Mouse (Mus musculus) fat pad, adult 2 months (tissue): Measurements from ENCODE around the gene Impg1.

Experiments used
- DNase-seq: peaks from one replicate; pipeline ENCODE4 v3.0.0-alpha.2; 2011; ENCODE audit warnings: low read depth, low spot score; ENCODE audit errors: extremely low read depth

Gene Impg1

DNA sequence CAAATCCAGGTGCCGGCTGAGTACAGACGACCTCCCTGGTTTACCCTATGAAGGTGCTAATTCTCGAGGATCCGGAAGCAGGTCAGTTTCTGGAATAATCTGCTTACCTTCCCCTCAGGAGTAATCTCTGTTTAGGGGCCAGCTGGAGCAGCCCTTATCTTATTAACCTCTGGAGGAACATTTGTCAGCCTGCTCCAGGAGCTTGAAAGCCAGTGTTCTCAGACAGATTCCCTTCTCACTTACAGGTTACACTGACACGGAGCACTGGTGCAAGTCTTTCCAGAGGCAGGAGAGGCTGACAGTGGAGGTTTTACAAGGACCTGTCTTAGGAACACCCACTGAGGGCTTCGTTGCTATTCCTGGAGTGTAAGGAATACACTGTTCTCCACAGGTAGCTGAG, at the start of gene Impg1:
Gene Impg1, minus strand, starts transcription at position 101 of the 400 bp plus-strand sequence.
- no peak for DNase-seq

DNA sequence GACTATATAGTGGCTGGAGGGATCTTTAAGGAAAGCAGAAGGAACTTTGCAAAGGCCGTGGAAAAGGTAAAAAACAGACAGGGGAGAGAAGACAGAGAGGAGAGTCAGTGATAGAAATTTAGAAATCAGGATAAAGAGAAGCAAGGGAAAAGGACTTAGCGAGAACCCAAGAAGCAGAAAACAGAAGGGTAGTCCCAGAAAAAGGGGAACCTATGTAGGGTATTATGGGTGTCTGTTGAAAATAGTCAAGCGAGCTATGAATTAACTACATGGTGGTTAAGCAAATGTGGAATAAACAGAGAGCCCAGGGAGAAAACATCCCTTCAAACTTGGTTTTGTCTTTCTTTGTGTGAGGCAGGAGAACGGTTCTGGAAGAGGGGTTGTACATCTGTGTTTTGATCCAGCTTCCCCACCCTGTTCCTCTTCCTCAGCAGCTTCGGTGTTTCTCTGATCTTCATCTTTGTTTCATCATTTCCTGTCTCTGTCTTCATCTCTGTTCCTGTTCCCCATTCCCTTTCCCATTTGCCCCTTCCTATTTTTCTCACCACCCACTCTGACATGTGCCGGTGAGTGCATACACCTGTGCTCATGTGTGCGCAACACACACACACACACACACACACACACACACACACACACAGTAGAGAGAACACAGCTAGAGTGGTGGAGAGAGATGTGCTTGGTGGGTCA, 44.3 kb upstream of the Impg1 start:
- no peak for DNase-seq

DNA sequence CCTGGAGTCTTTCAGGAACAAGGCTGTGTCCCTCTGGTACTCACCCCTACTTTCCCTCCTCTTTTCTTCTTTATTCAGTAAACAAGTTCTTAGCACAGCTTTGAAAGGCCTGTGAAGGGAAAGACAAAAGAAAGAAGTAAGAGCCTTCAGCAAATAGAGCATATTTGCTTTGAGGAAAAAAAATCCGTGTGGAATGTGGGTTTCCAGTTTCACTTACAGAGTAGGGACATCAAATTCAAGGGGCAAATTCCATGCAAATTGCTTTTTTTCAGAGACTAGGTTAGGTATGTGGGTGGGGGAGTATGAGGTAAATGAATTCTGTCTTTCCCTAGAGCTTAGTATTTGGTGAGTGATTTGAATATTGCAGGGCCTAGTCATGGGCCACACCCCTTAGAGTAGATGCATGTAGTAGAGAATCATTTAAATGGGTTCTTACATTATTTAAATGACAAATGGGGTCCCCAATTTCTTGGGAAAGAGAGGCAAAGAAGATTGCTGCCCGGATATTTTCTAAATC, 39.3 kb upstream of the Impg1 start:
- no peak for DNase-seq

DNA sequence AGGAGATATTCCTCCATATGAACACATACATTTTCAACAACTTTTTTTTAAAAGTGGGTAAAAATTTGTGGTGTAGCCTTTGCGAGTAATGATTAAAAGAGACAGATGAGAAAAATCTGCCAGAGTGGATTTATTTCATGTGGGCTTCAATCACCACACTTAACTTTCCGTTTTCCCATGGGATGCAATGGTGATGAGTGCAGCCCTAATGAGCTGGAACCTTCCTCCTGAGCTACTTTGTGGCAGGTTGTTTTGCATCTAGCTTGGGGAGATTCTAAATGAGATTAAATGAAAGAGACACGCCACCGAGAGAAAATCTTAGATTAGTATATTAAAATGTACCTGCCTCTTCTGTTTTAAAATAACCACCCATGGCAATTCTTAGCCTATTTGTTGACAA, 26.3 kb upstream of the Impg1 start:
- no peak for DNase-seq

DNA sequence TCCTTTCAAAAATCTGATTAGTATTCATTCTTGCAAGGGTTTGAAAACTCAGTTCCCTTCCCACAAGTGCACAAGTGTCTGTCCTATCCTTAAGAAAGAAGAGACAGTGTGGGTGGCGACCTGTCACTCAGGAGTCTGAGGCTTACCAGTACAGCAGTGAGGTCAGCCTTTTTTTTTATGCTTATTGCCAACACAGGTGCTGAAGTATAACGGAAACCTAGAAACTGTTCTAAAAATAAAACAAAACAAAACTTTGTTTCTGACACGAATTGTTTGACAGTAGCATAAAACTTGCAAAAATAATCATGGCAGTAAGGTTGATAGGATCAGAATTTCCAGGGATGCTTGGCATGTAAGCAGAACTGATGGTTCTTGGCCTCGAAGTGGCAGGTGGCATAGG, 4.9 kb downstream of the Impg1 start:
- no peak for DNase-seq

DNA sequence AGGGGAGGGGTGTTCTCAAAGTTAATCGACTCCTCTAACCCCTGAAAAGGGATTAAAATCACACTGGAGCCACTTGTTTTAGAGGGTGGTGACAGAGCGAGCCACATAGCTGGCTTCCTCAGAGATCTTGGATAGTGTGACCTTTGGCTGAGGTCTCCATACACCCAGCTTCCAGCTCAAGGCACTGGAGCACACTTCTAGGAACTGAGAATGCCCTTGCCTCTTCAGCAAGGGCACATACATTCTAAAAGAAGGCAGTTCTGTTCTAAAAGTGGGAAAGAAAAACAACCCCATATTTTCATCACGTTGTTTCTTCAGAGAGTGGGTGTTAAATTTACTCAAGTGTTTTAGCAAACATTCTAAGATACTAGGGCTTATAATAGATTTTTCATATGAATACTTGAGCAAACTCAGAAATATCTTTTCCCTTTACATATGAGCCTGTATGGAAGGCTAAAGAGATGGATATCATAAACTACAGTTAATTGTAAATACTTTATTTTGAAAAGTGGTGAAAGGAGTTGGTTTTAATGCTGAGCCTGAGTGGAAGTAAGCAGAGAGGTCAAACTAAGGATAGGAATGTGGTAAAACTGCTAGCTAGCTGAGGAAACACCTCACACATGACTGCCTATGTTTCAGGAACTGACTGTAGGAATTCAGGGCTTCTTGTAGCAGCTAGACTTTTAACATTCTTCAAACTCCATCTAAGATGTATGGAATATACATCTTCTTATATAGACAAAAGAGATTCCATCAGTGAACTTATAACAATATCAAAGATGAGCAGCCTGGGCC, 14.6 kb downstream of the Impg1 start:
- no peak for DNase-seq

DNA sequence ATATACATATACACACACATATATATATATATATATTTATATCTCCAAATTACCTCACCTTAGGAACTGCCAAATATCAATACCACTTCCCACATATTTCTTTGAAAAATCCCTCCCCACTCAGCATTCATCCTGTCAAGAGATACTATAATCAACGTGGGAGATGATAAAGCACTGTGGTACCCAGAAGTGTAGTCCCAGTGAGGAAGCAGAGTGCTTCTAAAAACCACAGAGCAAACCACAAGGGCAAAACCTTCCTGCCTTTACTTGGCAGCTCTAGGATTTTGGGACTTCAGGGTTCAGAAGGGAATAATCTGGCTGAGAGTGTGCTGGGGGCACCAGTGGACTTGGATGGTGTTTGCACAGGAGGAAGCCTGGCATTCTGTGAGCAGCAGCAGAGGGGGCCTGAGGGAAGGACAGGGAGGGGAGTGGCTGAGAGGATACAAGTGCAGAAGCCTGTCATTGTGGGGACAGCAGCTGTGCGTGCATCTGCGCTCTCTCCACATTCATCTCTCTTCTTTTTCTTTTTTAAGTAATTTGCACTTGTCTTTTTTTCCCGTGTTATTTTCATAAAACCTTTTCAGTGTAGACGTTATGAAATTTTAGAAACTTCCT, 24.1 kb downstream of the Impg1 start:
- DNase-seq: no peak

DNA sequence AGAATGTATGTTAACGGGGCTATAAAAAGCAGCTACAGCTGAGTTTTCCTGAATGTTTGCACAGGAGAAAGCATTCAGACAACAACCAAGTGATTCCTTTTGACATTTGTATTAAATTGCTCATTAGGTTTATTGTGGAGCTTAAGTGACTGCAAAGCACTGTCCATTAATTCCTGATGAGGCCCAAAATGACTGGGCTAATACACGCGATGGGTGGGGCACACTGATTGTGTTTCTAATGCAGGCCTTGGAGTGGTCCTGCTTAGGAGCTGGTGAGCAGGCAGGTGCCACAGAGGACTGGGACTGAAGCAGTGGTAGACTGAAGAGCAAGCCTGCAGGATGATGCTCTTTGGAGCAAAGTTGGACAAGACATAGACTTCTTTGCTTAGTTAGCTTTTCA, 73.9 kb downstream of the Impg1 start:
- no peak for DNase-seq

DNA sequence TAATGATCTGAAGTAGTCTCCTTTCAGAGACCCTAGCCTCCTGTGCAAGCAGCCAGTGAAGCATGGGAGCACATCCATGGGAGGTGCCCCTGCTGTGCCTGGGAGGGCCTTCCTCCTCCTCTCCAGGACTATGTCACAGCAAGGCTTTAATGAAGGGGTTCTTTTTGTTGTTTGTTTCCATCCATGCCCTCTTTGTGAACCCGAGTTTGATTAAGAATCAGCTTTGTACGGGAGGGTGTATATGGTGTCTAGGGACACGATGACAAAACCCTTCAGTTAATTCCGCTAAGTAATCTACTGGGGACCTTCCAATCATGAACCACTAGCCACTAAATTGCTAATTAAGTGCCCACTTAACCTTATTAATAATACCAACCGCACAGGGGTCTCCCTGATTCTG, 74.3 kb downstream of the Impg1 start:
- DNase-seq: no peak

DNA sequence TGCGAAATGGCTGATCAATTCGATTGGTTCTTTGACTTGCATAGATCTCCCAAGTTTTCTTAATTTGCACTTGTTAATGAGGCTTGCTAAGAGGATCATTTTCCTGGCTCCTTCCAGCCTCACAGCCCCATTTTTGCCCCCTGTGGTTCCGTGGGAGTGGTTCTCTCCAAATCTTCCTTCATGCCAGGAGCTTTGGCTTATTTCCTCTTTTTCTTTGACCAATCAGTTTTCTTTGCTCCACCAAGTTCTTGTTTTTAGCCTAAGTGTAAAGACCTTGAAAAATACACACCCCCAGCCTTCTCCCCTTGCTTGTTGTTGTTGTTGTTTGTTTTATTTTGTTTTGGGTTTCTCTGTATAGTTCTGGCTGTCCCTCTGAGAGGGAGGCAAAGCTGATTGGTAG, 77.4 kb downstream of the Impg1 start:
- DNase-seq: no peak

DNA sequence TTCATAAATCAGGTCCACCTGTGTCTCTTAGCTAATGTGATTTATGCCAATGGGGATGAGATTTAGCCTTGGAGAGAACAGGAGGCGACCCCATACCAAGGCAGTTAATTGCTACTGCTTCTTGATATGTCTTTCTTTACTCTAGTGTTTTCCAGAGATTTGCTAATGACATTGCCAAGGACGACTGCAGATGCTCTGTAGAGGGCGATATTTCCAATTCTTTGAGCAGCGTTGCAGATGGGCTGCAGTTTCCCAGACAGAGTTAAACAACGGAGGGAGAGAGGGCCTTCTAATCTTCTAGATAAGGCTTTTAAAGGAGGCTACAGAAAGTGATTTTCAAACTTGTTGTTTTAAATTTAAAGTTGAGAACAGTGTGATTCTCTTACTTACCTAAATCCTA, 78.8 kb downstream of the Impg1 start:
- no peak for DNase-seq

DNA sequence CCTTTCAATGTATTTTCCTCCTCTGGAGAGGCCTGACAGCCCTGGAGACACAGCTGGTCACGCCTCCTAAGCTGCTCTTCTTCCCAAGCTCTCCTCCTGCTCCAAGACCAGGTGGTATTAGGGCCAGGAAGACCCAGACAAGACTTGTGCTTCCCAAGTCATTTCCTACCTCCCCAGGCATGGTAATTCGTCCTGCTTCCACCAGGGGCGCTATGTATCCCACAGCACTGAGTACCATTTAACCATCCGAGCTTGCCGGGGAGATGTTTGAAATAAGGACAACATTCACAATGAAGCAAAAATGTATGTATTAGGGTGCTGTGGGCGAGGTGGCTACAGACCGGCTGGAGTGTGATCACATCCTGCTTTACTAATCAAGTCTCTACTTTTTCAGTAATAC, 79.3 kb downstream of the Impg1 start:
- DNase-seq: no peak

DNA sequence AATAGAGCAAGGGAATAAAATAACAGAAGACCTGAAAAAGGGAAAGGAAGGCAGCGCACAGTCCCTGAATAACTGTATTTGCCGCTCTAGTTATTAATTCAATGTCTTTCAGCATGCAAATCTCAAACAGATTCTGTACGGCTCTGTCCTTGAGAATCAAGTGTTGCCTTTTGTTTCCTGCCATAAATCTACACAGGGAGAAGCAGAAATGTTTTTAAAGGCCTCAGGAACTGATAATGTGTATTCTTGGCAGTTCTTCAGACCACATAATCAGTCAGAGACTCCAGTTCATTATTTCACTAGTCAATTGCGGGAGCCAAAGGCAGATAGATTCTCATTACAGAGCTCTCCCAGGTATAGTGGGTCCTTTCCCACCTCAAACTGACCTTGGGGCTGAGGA, 82.6 kb downstream of the Impg1 start:
- no peak for DNase-seq

DNA sequence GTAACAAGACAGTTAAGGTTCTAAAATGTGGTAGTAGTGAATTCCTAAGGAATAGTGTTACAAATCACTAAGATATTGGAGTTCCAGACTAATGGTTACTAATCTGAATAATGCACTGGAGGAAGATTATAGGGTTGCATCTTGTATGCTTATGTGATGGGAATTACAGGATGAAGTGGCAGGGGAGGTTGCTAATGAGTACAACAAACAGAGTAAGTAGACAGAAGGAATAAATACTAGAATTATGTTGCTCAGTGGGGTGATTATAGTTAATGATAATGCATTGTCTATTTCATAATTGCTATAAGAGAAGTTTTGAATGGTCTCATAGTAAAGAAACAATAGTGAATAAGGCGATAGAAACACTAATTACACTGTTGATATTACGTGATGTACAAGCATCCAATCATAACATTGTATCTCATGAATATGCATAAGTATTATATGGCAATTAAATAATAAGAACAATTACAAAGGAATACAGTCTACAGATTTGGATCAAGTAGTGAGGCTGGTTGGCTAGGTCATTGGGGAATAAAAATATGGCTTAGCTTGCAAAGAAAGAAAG, 85.1 kb downstream of the Impg1 start:
- no peak for DNase-seq

DNA sequence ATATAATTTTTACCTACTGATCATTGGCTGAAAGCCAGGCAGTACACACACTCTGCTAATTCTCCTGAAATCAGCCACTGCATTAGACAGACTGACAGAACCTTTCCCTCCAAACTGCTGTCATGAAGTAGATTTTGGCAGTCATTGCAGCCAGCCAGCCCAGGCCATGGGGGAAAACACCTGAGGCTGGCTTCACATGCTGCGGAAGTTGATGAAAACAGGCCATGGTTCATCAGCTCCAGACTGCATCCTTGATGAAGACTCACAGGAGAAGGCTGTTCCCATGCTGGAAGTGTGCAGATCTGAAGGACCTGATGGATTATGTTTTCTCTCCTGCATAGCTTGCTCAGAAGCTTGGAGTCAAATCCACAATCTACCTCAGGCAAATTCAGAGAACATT, 91.2 kb downstream of the Impg1 start:
- no peak for DNase-seq

DNA sequence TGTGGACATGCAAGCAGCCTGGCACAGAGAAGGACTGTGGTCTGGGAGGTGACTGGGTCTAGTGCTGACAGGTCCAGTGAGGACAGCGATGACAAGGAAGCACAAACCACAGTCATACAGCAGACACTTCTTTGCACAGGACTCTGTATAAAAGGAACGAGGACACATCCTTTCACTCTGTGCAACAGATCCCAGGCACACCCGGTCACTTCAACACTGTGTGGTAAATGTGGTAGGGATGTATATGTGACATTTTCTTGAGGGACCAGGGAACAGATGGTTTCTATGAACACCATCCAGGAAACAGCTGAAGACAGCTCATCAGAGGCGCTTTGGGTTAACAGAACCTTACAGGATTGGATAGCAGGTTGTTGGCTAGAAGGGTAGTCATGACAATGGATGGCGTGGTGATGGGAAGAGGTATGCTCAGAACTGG, 92.0 kb downstream of the Impg1 start:
- no peak for DNase-seq

DNA sequence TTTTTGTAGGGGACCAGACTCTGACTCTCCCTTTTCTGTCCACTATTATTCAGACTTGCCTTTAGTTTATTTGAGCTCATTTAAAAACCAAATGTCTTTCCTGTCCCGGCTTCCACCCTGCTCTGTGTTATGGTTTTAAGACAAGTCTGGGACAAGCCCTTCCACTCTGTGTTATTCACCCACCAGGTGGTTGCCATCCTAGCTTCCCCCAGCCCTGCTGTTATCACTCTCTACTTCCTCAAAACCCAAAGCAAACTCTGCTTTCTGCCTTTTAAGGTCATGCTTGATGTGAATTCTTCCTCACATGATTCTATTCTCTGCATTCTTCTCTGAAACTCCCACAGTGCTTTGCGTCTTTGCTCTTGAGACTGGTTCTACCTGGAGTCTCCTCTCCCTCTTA, 96.6 kb downstream of the Impg1 start:
- no peak for DNase-seq

DNA sequence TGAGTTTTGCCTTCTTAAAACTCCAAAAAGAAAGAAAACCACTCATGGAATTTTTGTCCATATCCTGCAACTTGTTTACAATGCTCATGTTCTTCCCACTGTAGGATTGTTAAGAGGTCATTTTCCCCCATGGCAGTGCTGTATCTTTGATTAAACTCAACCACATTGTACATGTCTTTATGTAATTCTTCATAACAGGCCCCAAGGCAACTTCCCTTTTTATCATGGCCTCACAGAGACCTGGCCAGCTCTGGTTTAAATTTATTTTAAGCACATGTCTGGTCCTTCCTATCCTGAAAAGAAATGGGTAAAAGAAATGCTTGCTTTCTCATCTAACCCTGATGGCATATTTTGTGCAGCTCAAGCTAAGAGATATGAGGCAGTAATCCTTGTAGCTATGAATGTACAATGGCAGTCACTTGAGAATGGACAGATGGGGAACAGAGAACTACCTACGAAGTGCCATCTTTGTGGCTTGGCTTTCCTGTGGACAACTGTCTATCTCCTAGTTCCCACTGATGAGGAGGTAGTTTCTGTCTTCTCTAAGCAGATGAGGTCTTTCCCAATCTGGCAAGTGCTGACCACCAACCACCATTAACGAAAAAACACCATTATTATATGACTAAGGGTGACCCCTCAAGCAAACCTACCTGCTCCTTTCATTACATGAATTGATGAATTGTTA, 97.6 kb downstream of the Impg1 start:
- DNase-seq: no peak

DNA sequence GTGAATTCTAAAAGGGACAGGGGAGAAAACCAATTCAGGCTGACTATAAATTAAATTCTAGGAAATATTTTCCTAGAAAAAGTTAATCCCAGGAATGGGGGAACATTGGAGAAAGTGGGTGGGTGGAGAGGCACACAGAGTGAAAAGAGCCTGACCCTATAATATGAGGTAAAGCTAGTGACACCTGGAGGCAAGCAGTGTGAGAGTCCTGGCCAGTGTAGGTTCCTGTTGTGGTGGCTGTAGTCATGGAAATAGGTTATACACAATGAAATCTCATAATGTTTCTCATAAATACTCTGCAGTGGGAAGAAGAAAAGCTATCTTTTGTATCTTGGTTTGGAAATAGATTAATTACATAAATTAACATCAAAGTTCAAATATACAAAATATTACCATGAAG, 105.2 kb downstream of the Impg1 start:
- DNase-seq: no peak

DNA sequence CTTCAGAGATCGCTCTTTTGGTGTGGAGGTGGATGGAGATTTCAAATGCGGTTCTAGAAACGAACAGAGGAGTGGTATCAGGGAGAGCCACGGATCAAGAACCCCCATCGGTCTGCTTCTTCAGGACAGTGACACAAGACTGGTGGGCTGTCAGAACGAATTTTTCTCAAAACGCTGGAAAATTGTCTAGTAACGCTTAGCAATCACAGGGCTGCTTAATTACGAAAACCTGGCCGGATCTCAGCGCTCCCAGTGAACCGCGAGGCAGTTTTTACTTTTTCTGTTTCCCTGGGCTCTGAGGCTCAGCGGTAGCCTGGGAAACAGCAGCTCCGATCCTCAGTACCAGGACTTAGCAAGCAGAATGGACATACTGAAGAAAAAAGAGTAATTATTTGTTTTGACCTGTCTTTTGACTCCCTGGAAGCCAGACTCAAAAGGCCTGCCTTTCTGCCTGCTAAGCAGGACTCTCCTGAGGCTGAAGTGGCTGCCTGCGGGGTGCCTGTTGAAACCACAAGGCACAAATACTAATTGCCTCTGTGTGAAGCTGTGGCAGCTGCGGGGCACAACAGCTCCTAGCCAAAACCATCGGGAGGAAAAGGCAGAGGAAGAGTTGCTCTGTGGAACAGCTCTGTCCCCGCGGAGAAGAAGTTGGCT, 113.5 kb downstream of the Impg1 start:
- DNase-seq: no peak

DNA sequence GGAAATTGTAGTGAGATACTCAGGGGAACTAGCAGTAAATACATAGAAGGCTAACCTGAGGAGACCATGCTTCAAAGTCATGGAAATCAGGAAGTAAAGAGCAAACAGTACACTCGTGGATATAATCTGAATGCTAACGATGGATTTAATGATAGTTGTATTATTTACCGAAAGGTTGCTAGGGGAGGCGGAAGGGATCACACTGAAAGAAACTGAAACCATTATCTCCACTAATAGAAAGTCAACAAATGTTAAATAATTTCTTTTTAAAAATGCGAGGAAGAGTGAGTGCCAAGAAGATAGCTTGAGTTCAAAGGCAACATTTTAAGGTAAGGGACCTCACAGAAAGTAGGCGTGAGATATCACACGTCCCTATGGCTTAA, 114.0 kb downstream of the Impg1 start:
- DNase-seq: no peak
